Mouse (Mus musculus) forebrain, embryonic 11.5 days (tissue): Measurements from ENCODE around the gene Pofut2. TPM values are rescaled to one million over a fixed set of nuclear protein-coding genes. Genes with fewer than 3 reads are reported as not detected.

Source experiments
- ATAC-seq: fragments of 200-750 bp; cut with Nextera tagmentation; replicated peaks from 2 replicates; pipeline ENCODE4 v1.8.0; 2017; ENCODE audit warnings: moderate TSS enrichment; ENCODE audit not compliant: low FRiP score
- DNase-seq: peaks from one replicate; pipeline ENCODE4 v3.0.0-alpha.2; 2017; ENCODE audit warnings: low spot score
- H3K27ac ChIP-seq: fragments of 300-500 bp; sonication (generic); 2 replicates; pipeline ENCODE4 v1.5.1; 2014; ENCODE audit warnings: low read depth, low read length
- H3K27me3 ChIP-seq: fragments of 300-500 bp; sonication (generic); 2 replicates; pipeline ENCODE4 v1.6.1; 2014; ENCODE audit warnings: mild to moderate bottlenecking, low read length, mixed read lengths; ENCODE audit not compliant: control insufficient read depth, insufficient read depth
- H3K36me3 ChIP-seq: fragments of 300-500 bp; sonication (generic); 2 replicates; pipeline ENCODE4 v1.6.1; 2014; ENCODE audit warnings: mild to moderate bottlenecking, low read length, moderate library complexity, mixed read lengths; ENCODE audit not compliant: control insufficient read depth, insufficient read depth
- H3K4me1 ChIP-seq: fragments of 300-500 bp; sonication (generic); replicated peaks from 2 replicates; pipeline ENCODE4 v1.6.1; 2014; ENCODE audit warnings: low read length, mixed read lengths; ENCODE audit not compliant: control insufficient read depth, insufficient read depth
- H3K4me2 ChIP-seq: fragments of 300-500 bp; sonication (generic); 2 replicates; pipeline ENCODE4 v1.6.1; 2014; ENCODE audit warnings: low read depth, mild to moderate bottlenecking, low read length, moderate library complexity, mixed read lengths; ENCODE audit not compliant: severe bottlenecking
- H3K4me3 ChIP-seq: fragments of 300-500 bp; sonication (generic); 2 replicates; pipeline ENCODE4 v1.5.1; 2014; ENCODE audit warnings: low read depth, low read length
- H3K9ac ChIP-seq: fragments of 300-500 bp; sonication (generic); 2 replicates; pipeline ENCODE4 v1.6.1; 2014; ENCODE audit warnings: low read length
- H3K9me3 ChIP-seq: fragments of 300-500 bp; sonication (generic); 2 replicates; pipeline ENCODE4 v1.6.1; 2016; ENCODE audit warnings: low read length, mixed read lengths; ENCODE audit not compliant: control insufficient read depth
- WGBS: fragments of 180-500 bp; shearing (Covaris S2); extraction: QIAGEN DNeasy Blood & Tissue Kit; methylation state at CpG from one replicate; pipeline ENCODE4 v1.1.7; 2014; 5-methylcytosine and 5-hydroxymethylcytosine counted together
- polyA plus RNA-seq: library from polyadenylated mRNA; unstranded; fragments of >200 nt; fragmentation: Nextera tagmentation; extraction: Ambion mirVana; gene quantifications from 2 replicates; pipeline ENCODE4 v1.2.1, GENCODE M21; 2014

Pofut2 gene
- polyA plus RNA-seq, 1 experiment from 2014 or later: 67.0 TPM

GRCm38 (mm10) chr10:77304840-77305533 is 46.0 kb downstream of the Pofut2 start:
- H3K4me2 ChIP-seq: no peak overlapping the region
- H3K4me3 ChIP-seq: no peak overlapping the region
- peak; percentile 23 for DNase-seq
- H3K27ac ChIP-seq: no peak overlapping the region
- WGBS: 31% methylated on average over 4 of the region's 4 CpGs
- ATAC-seq: no peak
- no peaks in the 10 kb centered on the region for H3K4me1 ChIP-seq
- H3K36me3 ChIP-seq: no peaks in the 10 kb centered on the region
- no peak overlapping the region for H3K9ac ChIP-seq
- H3K27me3 ChIP-seq: no peaks in the 10 kb centered on the region
- H3K9me3 ChIP-seq: no peaks in the 10 kb centered on the region

- ATAC-seq (no peak), DNase-seq (peak; percentile 38)
- 81% methylated on average over 8 of the region's 8 CpGs for WGBS
- Histone ChIP-seq H3K4me2 (no peak overlapping the region), H3K9ac (no peak overlapping the region), H3K4me3 (no peak overlapping the region), H3K9me3 (no peaks in the 10 kb centered on the region), H3K27ac (no peak overlapping the region), H3K36me3 (no peaks in the 10 kb centered on the region), H3K4me1 (no peaks in the 10 kb centered on the region), H3K27me3 (no peaks in the 10 kb centered on the region)
Measured at GRCm38 (mm10) chr10:77305766-77306165, 46.7 kb downstream of the Pofut2 start.

GRCm38 (mm10) chr10:77308978-77309377 is 50.0 kb downstream of the Pofut2 start:
- Histone ChIP-seq H3K4me1 (no peaks in the 10 kb centered on the region), H3K9ac (no peak overlapping the region), H3K4me3 (no peak overlapping the region), H3K27me3 (no peaks in the 10 kb centered on the region), H3K4me2 (no peak overlapping the region), H3K36me3 (no peaks in the 10 kb centered on the region), H3K27ac (no peak overlapping the region), H3K9me3 (no peaks in the 10 kb centered on the region)
- no peak for ATAC-seq
- 86% methylated on average over 10 of the region's 10 CpGs for WGBS
- peak; percentile 44 for DNase-seq

- WGBS: 82% methylated on average over 9 of the region's 9 CpGs
- Histone ChIP-seq H3K27ac (no peak overlapping the region), H3K9ac (no peak overlapping the region), H3K4me1 (no peaks in the 10 kb centered on the region), H3K27me3 (no peaks in the 10 kb centered on the region), H3K9me3 (no peaks in the 10 kb centered on the region), H3K4me2 (no peak overlapping the region), H3K36me3 (no peaks in the 10 kb centered on the region), H3K4me3 (no peak overlapping the region)
- ATAC-seq (no peak), DNase-seq (peak; percentile 14)
Measured at GRCm38 (mm10) chr10:77314711-77315266, 55.8 kb downstream of the Pofut2 start.

GRCm38 (mm10) chr10:77315682-77316081 is 56.7 kb downstream of the Pofut2 start:
- Histone ChIP-seq H3K9ac (no peak overlapping the region), H3K4me1 (no peaks in the 10 kb centered on the region), H3K9me3 (no peaks in the 10 kb centered on the region), H3K36me3 (no peaks in the 10 kb centered on the region), H3K27me3 (no peaks in the 10 kb centered on the region), H3K4me2 (no peak overlapping the region), H3K27ac (no peak overlapping the region), H3K4me3 (no peak overlapping the region)
- 85% methylated on average over 2 of the region's 2 CpGs for WGBS
- peak; percentile 16 for DNase-seq
- no peak for ATAC-seq

Other genes with a start within 250 kb of the Pofut2 start
- gene Slc19a1, start 227.0 kb upstream of the Pofut2 start, polyA plus RNA-seq: 34.5 and 34.8 TPM in 2 replicates
- gene Col18a1, start 92.7 kb upstream of the Pofut2 start, polyA plus RNA-seq: 79.0 and 86.7 TPM in 2 replicates
- gene Adarb1, start 159.1 kb downstream of the Pofut2 start, polyA plus RNA-seq: 6.2 TPM in 2 replicates